Mouse (Mus musculus): Measurements from ENCODE around the gene Ccdc88a. TPM values are rescaled to one million over a fixed set of nuclear protein-coding genes. Genes with fewer than 3 reads are reported as not detected.

The Ccdc88a gene
- polyA plus RNA-seq, 1 experiment from 2014 or later = 3.2 TPM

DNA sequence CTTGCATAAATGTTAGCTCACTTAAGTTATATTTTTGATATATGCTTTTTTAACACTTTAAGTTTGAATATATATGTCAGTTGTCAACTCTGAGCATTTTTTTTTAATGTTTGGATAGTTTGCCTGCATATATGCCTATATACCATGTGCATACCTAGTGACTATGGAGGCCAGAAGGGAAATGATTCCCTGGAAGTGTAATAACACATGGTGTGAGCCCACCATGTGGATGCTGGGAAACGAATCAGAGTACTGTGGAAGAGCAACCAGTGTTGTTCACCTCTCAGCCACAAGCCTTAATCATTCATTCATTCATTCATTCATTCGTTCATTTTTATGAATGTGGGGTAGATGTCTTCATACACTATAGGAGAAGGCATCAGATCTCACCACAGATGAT, 26.9 kb downstream of the Ccdc88a start:
- no peak overlapping the region for H3K9ac ChIP-seq (ENCODE audit: low read depth, low read length)
- H3K9me3 ChIP-seq (replicated peaks; ENCODE audit: control insufficient read depth, low read length) = no peaks in the 10 kb centered on the region
- ATAC-seq (ENCODE audit: low read depth) = no peak
- no peak overlapping the region for H3K27ac ChIP-seq (ENCODE audit: low read length)
- no peaks in the 10 kb centered on the region for H3K4me1 ChIP-seq (ENCODE audit: control insufficient read depth, low read depth, low read length)
- 66% methylated on average over 2 of the region's 2 CpGs for WGBS (ENCODE audit: insufficient replicate concordance)
- no peaks in the 10 kb centered on the region for H3K27me3 ChIP-seq (ENCODE audit: control insufficient read depth, insufficient read depth, low read depth, low read length)
- no peak overlapping the region for H3K4me2 ChIP-seq (ENCODE audit: low read depth, low read length)
- no peaks in the 10 kb centered on the region for H3K36me3 ChIP-seq (ENCODE audit: control insufficient read depth, insufficient read depth)
- no peak overlapping the region for H3K4me3 ChIP-seq (ENCODE audit: low read depth, low read length)

GRCm38 (mm10) chr11:29406292-29406691, 32.8 kb downstream of the Ccdc88a start:
- no peaks in the 10 kb centered on the region for H3K4me1 ChIP-seq (ENCODE audit: control insufficient read depth, low read depth, low read length)
- no peak overlapping the region for H3K4me3 ChIP-seq (ENCODE audit: low read depth, low read length)

GRCm38 (mm10) chr11:29423496-29423895, 50.0 kb downstream of the Ccdc88a start:
- H3K36me3 ChIP-seq (ENCODE audit: control insufficient read depth, insufficient read depth) = no peaks in the 10 kb centered on the region
- H3K4me1 ChIP-seq (ENCODE audit: control insufficient read depth, low read depth, low read length) = no peaks in the 10 kb centered on the region
- H3K9me3 ChIP-seq (replicated peaks; ENCODE audit: control insufficient read depth, low read length) = no peaks in the 10 kb centered on the region
- no peak for ATAC-seq (ENCODE audit: low read depth)
- H3K27me3 ChIP-seq (ENCODE audit: control insufficient read depth, insufficient read depth, low read depth, low read length) = no peaks in the 10 kb centered on the region
- no peak overlapping the region for H3K27ac ChIP-seq (ENCODE audit: low read length)
- 75% methylated on average over 3 of the region's 3 CpGs for WGBS (ENCODE audit: insufficient replicate concordance)
- no peak overlapping the region for H3K4me3 ChIP-seq (ENCODE audit: low read depth, low read length)
- no peak overlapping the region for H3K4me2 ChIP-seq (ENCODE audit: low read depth, low read length)
- no peak overlapping the region for H3K9ac ChIP-seq (ENCODE audit: low read depth, low read length)

More at GRCm38 (mm10) chr11:29406292-29406691, 32.8 kb downstream of the Ccdc88a start:
- Histone ChIP-seq H3K9ac (ENCODE audit: low read depth, low read length) (no peak overlapping the region), H3K36me3 (ENCODE audit: control insufficient read depth, insufficient read depth) (no peaks in the 10 kb centered on the region), H3K27me3 (ENCODE audit: control insufficient read depth, insufficient read depth, low read depth, low read length) (no peaks in the 10 kb centered on the region), H3K9me3 (replicated peaks; ENCODE audit: control insufficient read depth, low read length) (no peaks in the 10 kb centered on the region), H3K27ac (ENCODE audit: low read length) (no peak overlapping the region), H3K4me2 (ENCODE audit: low read depth, low read length) (no peak overlapping the region)
- no peak for ATAC-seq (ENCODE audit: low read depth)

- no peaks in the 10 kb centered on the region for H3K9me3 ChIP-seq (replicated peaks; ENCODE audit: control insufficient read depth, low read length)
- 65% methylated on average over 3 of the region's 3 CpGs for WGBS (ENCODE audit: insufficient replicate concordance)
Observed at GRCm38 (mm10) chr11:29428774-29429173, 55.3 kb downstream of the Ccdc88a start.

GRCm38 (mm10) chr11:29431011-29431410, 57.6 kb downstream of the Ccdc88a start:
- H3K36me3 ChIP-seq (ENCODE audit: control insufficient read depth, insufficient read depth) = no peaks in the 10 kb centered on the region
- ATAC-seq (ENCODE audit: low read depth) = no peak

More at GRCm38 (mm10) chr11:29428774-29429173, 55.3 kb downstream of the Ccdc88a start:
- no peak for ATAC-seq (ENCODE audit: low read depth)
- no peak overlapping the region for H3K4me2 ChIP-seq (ENCODE audit: low read depth, low read length)
- H3K27ac ChIP-seq (ENCODE audit: low read length) = no peak overlapping the region
- no peak overlapping the region for H3K9ac ChIP-seq (ENCODE audit: low read depth, low read length)
- H3K36me3 ChIP-seq (ENCODE audit: control insufficient read depth, insufficient read depth) = no peaks in the 10 kb centered on the region
- no peak overlapping the region for H3K4me3 ChIP-seq (ENCODE audit: low read depth, low read length)
- no peaks in the 10 kb centered on the region for H3K4me1 ChIP-seq (ENCODE audit: control insufficient read depth, low read depth, low read length)
- no peaks in the 10 kb centered on the region for H3K27me3 ChIP-seq (ENCODE audit: control insufficient read depth, insufficient read depth, low read depth, low read length)

GRCm38 (mm10) chr11:29448741-29449140, 75.3 kb downstream of the Ccdc88a start:
- ATAC-seq (ENCODE audit: low read depth) = no peak
- WGBS (ENCODE audit: insufficient replicate concordance) = 66% methylated on average over 2 of the region's 2 CpGs

More at GRCm38 (mm10) chr11:29431011-29431410, 57.6 kb downstream of the Ccdc88a start:
- WGBS (ENCODE audit: insufficient replicate concordance) = 60% methylated on average over 1 of the region's 1 CpGs
- no peak overlapping the region for H3K4me2 ChIP-seq (ENCODE audit: low read depth, low read length)
- H3K9ac ChIP-seq (ENCODE audit: low read depth, low read length) = no peak overlapping the region
- H3K4me1 ChIP-seq (ENCODE audit: control insufficient read depth, low read depth, low read length) = no peaks in the 10 kb centered on the region
- no peaks in the 10 kb centered on the region for H3K27me3 ChIP-seq (ENCODE audit: control insufficient read depth, insufficient read depth, low read depth, low read length)
- H3K9me3 ChIP-seq (replicated peaks; ENCODE audit: control insufficient read depth, low read length) = no peaks in the 10 kb centered on the region
- no peak overlapping the region for H3K4me3 ChIP-seq (ENCODE audit: low read depth, low read length)
- H3K27ac ChIP-seq (ENCODE audit: low read length) = no peak overlapping the region

GRCm38 (mm10) chr11:29474676-29475075, 101.2 kb downstream of the Ccdc88a start:
- Histone ChIP-seq H3K4me1 (ENCODE audit: control insufficient read depth, low read depth, low read length) (no peaks in the 10 kb centered on the region), H3K4me2 (ENCODE audit: low read depth, low read length) (no peak overlapping the region), H3K9ac (ENCODE audit: low read depth, low read length) (no peak overlapping the region), H3K27ac (ENCODE audit: low read length) (no peak overlapping the region), H3K27me3 (ENCODE audit: control insufficient read depth, insufficient read depth, low read depth, low read length) (no peaks in the 10 kb centered on the region), H3K36me3 (ENCODE audit: control insufficient read depth, insufficient read depth) (no peaks in the 10 kb centered on the region), H3K9me3 (replicated peaks; ENCODE audit: control insufficient read depth, low read length) (no peaks in the 10 kb centered on the region), H3K4me3 (ENCODE audit: low read depth, low read length) (no peak overlapping the region)
- no peak for ATAC-seq (ENCODE audit: low read depth)

More at GRCm38 (mm10) chr11:29448741-29449140, 75.3 kb downstream of the Ccdc88a start:
- Histone ChIP-seq H3K4me3 (ENCODE audit: low read depth, low read length) (no peak overlapping the region), H3K9me3 (replicated peaks; ENCODE audit: control insufficient read depth, low read length) (no peaks in the 10 kb centered on the region), H3K36me3 (ENCODE audit: control insufficient read depth, insufficient read depth) (no peaks in the 10 kb centered on the region), H3K4me2 (ENCODE audit: low read depth, low read length) (no peak overlapping the region), H3K27ac (ENCODE audit: low read length) (no peak overlapping the region), H3K27me3 (ENCODE audit: control insufficient read depth, insufficient read depth, low read depth, low read length) (no peaks in the 10 kb centered on the region), H3K9ac (ENCODE audit: low read depth, low read length) (no peak overlapping the region), H3K4me1 (ENCODE audit: control insufficient read depth, low read depth, low read length) (no peaks in the 10 kb centered on the region)

DNA sequence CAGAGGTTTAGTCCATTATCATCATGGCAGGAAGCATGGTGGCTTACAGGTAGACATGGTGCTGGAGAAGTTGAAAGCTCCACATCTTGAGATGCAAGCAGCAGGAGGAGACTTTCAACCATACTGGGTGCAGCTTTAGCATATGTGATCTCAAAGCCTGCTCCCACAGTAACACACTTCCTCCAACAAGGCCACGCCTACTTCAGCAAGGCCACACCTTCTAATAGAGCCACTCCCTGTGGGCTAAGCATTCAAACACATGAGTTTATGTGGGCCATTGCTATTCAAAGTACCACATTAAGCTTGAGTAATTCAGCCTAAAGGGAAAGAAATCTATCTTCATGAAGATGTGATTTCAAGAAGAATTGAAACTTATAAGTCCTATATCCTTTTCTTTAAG, 119.7 kb downstream of the Ccdc88a start:
- Histone ChIP-seq H3K4me3 (ENCODE audit: low read depth, low read length) (no peak overlapping the region), H3K9me3 (replicated peaks; ENCODE audit: control insufficient read depth, low read length) (no peaks in the 10 kb centered on the region), H3K4me1 (ENCODE audit: control insufficient read depth, low read depth, low read length) (no peaks in the 10 kb centered on the region), H3K36me3 (ENCODE audit: control insufficient read depth, insufficient read depth) (no peaks in the 10 kb centered on the region), H3K4me2 (ENCODE audit: low read depth, low read length) (no peak overlapping the region), H3K9ac (ENCODE audit: low read depth, low read length) (no peak overlapping the region), H3K27me3 (ENCODE audit: control insufficient read depth, insufficient read depth, low read depth, low read length) (no peaks in the 10 kb centered on the region), H3K27ac (ENCODE audit: low read length) (no peak overlapping the region)
- WGBS (ENCODE audit: insufficient replicate concordance) = 72% methylated on average over 1 of the region's 1 CpGs
- no peak for ATAC-seq (ENCODE audit: low read depth)

GRCm38 (mm10) chr11:29496962-29497361, 123.5 kb downstream of the Ccdc88a start:
- H3K4me2 ChIP-seq (ENCODE audit: low read depth, low read length) = no peak overlapping the region
- 57% methylated on average over 3 of the region's 3 CpGs for WGBS (ENCODE audit: insufficient replicate concordance)
- no peaks in the 10 kb centered on the region for H3K27me3 ChIP-seq (ENCODE audit: control insufficient read depth, insufficient read depth, low read depth, low read length)
- no peak for ATAC-seq (ENCODE audit: low read depth)
- no peaks in the 10 kb centered on the region for H3K36me3 ChIP-seq (ENCODE audit: control insufficient read depth, insufficient read depth)
- no peaks in the 10 kb centered on the region for H3K4me1 ChIP-seq (ENCODE audit: control insufficient read depth, low read depth, low read length)
- H3K4me3 ChIP-seq (ENCODE audit: low read depth, low read length) = no peak overlapping the region
- H3K9me3 ChIP-seq (replicated peaks; ENCODE audit: control insufficient read depth, low read length) = no peaks in the 10 kb centered on the region
- H3K9ac ChIP-seq (ENCODE audit: low read depth, low read length) = no peak overlapping the region
- no peak overlapping the region for H3K27ac ChIP-seq (ENCODE audit: low read length)
